Mouse (Mus musculus): Measurements from ENCODE around the gene Tmod1.

Tmod1 gene

DNA sequence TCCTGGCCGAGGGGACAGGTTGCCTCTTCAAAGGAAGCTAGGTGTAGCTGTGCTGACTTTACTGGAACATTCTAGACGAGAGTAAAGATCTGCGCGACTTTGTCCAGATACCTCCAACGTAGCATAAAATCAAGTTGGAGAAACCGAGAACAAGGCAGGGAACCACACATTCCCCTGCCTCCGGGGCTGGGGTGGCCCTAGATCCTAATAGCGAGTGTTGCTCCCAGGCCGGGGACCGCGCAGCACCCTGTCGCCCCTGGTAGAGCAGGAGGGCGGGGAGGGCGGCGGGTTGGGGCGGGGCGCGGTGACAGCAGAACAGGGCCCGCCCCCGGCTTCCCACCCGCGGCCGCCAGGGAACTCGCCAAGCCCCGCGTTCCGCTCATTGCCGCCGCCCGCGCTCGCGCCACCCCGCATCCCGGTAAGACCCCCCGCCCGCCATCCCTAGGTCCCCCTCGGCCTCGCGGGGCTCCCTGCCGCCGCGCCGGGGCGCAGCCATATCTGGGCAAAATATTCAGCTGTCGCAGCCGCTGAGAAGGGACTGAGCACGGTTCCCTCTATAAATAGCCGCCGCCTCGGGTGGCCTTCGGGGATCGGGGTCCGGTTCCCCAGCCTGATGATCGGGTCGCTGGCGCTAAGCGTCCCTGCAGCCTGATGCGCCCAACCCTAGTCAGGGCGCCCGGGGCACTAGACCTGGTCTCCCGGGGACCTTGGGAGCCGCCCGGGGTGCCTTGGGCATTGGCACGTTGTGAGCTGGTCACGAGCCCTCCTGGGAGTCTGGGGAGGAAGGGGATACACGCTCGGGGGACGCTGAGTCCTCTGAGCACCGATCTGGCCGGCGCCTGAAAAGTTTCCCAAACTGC is at the start of gene Tmod1:
Tmod1 (plus strand) TSS at position 44 of the 860 bp plus-strand sequence.
- peak in 1 of 2 experiments; percentile 26 for DNase-seq

DNA sequence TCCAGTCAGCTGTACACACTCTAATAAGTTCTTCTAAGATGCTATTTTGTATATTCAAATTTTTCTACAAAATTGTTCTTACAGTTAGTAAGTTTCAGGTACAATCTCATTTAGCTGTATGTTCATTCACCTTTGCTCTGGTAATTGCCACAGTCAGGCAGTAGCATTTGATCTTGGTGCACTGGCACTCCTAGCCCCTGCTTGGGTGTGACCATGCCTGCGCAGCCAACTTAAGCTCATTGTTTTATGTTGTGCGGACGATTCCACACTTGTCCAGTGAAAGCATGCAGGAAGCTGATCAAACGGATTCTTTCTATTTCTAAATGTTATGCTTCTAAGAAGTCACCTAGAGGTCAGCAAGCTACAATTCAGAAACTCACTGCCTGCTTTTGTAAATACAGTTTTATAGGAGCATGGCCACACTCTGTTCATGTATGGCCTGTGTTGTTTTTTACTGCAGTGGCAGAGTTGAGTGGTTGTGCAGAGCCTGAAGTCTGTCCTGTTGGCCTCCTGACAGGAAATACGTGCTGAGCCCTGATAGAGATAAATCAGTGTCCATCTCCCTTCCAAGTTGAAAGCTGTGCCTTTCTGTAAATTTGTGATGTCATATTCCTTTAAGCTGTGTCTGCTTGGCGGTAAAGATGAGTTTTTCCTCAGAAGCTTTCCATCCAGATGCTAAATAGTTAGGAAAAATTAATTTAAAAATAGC is 48.2 kb upstream of the Tmod1 start:
- DNase-seq, result no peak

DNA sequence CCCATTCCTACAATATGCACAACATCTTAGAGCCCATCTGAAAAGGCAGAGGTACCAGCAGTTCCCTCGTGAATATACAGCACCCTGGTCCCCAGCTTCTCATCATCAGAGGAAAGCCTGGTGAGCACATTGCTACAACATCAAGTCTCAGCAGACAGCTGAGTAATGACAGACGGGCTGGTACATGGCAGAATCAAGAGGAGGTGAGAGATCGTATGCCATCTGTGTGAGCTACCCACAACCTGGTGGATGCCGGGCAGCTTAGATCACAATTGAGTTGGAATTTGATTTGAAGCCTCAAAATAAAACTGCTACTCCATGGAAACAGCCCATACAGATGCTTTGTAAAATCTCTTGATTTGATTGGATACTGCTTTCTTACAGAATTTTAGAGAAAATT is 40.2 kb upstream of the Tmod1 start:
- no peak for DNase-seq

DNA sequence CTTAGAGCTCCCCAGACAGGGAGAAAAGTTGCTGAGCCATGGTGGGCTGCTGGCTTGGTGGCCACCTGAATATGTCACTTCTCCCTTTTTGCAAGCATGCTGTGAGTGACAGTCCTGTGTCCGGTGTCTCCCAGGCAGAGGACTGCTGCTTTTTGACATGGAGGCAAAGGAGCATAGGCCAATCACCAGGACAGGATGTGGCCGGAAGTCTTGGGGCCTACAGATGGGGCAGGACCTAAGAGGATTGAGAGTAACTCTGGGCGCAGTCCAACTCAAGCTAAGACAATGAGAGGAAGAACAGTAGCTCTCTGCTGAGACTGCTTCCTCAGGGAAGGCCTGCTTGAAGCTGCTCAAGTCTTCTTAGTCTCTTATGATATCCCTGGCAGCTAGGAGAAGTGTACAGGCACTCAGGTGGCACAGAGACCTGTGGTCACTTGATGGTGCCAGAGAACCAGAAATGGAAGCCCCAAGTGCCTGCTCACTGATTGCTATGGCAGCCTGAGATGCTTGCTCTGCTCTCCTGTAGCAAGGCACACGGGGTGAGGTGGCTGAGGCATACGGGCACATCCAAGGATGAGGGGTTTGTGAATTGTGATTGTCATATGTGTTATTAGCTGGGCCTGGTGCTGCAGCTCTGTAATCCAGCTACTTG is 30.5 kb upstream of the Tmod1 start:
- DNase-seq, result no peak

DNA sequence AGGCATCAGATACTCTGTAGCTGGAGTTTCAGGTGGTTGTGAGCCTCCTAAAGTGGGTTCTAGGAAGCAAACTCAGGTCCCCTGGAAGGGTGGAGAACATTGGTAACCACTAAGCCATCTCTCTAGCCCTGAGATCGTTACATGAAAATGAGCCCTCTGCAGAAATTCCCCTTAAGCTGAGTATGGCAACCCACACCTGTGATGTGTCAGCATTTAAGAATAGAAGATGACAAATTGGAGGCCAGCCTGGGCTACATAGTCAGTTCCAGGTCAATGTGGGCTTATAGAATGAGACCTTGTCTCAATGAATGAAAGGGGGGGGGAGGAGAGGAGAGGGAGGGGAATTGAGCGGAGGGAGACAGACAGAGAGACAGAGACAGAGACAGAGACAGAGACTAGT is 27.0 kb upstream of the Tmod1 start:
- DNase-seq, result no peak

DNA sequence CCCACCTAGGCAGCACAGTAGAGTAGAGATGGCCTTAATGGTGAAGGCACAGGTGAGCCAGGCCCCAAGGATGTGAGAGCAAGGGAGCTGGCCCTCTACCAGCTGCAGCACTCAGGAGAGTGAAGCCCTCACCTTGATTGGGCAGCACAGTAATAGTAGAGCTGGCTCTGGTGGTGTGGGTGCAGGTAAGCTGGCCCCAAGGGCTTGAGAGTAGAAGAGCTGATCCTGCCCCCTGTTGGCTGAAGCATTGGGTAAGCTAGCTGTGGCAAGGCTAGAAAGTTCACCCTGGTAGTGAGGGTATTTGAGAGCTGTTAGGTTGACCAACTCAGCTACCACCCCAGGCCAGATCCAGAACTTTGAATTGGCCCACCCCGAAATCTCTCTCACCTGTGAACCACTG is 23.1 kb upstream of the Tmod1 start:
- no peak for DNase-seq

DNA sequence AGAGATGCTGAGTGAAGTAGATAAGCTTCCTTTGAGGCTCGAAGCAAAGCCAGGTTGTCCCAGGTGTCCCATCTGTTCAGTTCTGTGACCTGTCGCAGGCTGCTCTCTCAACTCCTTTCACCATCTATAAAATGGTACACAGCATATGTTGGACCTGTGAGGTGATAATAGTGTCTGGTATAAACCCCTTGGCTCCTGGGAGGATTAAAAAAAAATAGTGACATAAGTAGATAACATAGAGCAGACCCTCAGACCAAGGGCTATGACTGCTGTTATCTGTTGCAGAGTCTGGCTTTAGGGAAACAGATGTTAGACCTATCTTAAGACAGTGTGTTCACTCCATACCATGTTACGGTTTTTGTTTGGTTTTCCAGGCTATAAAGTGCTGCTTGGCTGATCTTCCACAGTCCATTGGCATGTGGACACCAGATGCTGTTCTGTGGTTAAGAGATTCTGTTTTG is 15.7 kb upstream of the Tmod1 start:
- DNase-seq, result no peak

DNA sequence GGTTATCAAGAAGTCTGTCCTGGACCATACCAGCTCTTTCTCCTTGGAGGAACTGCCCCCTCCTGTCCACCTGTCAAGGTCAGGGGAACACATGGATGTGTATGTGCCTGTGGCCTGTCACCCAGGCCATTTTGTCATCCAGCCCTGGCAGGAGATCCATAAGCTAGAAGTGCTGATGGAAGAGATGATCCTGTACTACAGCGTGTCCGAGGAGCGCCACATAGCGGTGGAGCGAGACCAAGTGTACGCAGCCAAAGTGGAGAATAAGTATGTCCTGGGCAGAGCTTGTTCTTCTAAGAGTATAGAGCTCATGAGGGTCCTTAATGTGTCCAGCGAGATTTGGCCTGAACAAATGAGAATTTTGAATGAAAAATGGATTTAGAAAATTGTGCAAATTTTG is 12.8 kb upstream of the Tmod1 start:
- DNase-seq, result peak in 1 of 2 experiments; percentile 38

DNA sequence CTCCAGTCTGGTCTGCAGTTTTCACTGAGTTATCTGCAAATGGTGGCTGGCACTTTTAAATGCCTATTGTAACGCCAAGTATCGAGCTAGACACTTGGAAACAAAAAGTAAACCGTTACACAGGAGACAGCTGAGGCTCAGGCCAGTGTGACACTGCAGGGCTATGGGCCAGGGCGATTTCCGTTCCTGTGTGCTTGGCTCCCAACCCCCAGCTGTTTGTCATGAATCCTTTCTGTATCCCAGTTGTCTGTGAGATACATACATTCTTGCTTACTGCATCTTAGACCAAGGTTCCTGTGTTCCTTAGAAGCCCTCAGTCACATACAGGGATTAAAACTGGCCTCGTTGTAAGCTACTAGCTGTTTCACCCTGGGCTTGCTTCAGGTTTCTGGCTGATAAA is 10.5 kb upstream of the Tmod1 start:
- DNase-seq, result no peak

DNA sequence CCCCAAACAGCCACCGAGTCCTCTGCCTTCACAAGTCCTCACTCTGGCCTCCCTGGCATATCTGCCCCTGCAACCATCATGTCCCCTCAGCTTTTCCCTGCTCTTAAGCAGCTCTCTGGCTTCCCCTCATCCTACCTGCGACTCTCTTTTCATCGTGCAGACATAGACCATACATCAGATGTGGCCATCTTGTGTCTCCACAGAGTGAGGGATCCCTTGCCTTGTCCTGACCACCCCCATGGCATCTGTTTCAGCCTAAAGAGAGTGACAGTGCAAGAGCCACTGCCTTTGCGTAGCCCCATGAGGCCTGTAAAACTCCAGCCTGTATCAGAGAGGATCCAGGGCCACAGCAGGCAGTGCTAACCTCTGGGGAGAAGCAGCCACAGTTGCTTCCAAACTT is 10.0 kb upstream of the Tmod1 start:
- no peak for DNase-seq

DNA sequence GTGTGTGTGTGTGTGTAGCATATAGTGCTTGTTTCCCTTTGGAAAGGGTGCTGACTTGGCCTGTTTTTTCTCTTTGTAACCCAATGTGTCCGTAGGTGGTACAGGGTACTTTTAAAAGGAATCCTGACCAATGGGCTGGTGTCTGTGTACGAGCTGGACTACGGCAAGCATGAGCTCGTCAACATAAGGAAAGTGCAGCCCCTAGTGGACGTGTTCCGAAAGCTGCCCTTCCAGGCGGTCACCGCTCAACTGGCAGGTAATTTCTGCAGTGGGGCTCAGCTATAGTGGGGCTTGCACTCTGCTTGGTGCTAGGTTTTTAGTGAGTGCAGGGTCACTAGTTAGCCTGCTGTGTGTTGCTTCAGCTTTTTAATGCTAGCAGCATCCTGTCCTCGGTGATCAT is 9.2 kb upstream of the Tmod1 start:
- DNase-seq, result peak in 1 of 2 experiments; percentile 27

DNA sequence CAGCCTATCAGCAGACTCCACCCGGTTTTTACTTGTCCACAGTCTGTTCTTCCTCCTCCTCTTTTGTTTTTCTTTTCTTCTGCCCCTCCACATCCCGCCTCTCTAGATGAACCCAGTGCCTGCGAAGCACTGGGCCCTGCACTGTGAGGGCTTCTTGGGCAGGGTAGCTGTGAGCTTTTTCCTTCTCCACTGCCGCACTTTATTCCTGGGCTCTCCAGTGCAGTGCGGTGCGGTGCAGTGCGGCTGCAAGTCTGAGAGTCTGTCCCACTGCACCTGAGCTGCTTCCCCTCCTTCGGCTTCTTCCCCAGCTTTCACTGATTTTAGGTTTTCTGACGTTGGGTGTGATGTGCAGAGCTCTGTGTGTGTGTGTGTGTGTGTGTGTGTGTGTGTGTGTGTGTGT is 6.3 kb upstream of the Tmod1 start:
- DNase-seq, result no peak

DNA sequence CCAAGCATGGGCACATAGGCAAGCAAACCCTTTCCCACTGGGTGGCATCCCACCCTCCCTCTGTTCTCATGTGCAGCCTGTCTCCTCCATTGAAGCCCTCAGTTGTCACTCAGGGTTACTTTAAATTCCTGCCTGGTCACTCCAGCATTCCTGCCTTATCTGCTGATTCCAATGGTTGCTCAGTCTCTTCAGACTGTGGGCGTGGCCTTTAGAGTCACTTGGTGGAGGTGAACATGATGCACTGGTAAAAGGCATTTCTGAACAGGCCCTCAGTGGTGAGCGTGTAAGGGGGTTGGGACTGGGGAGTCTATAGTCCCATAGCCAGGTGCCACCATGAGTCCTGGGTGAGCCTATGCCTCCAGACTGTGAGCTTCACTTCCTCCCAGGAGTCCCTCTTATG is 5.5 kb upstream of the Tmod1 start:
- no peak for DNase-seq

DNA sequence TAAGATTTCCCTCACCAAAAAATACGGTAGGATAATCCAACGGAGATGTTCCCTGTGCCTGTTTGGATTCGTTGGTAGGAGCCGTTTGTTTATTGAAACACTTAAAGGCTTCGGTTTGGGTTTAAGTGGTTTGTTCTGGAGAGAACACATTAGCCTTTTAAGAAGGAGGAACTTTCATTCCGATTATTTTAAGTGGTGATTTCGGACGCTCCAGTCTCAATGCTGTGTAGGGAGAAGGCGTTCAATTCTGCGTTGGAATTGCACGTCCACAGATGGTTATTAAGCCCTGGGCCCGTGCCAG is 194 bp upstream of the Tmod1 start:
- DNase-seq, result no peak

DNA sequence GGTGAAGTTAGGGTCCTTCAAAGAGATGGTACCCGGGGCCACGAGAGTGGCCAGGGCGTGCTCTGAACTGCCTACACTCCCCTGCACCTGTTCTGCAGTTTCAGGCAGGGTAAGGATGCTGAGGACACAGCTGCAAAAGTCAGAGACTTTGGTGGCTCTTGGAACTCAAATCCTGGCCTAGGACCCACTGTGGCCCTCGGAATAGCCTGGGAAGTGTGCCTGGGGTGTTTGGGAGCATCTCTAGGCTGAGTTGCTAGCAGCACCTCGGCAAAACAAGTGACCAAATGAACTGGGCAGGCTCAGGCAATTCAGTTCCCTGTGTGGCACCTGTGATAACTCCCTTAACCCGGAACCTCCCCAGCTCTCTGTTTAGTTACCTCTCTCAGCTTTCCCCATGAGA is 1.2 kb downstream of the Tmod1 start:
- DNase-seq, result no peak

DNA sequence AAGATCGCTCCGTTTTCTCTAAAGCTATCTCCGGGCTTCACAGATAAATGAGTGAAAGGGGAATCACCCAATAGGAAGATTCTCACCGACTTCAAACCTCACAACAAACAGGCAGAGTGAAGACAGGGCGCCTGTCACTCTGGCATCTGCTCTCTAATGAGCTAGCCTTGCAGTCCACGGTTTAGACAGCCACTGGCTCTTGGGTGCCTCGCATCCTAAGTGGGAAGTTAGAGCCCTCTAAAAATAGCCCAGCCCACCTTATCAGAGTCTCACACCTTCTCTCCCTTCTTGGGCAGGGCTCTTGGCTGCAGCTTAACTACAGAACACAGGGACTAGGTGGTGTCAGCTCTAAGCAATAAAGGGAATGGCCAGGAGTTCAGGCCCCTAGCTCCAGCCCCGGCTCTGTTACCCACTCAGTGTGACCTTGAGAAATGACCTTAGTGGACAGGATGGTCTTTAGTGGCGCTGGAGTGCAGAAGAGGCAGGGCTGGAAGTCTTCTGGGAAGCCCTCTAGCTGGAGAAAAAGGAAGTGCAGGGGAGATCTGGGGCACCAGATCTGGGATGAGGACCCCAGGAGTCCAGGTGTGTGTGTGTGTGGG is 2.0 kb downstream of the Tmod1 start:
- DNase-seq, result peak in 1 of 2 experiments; percentile 8

DNA sequence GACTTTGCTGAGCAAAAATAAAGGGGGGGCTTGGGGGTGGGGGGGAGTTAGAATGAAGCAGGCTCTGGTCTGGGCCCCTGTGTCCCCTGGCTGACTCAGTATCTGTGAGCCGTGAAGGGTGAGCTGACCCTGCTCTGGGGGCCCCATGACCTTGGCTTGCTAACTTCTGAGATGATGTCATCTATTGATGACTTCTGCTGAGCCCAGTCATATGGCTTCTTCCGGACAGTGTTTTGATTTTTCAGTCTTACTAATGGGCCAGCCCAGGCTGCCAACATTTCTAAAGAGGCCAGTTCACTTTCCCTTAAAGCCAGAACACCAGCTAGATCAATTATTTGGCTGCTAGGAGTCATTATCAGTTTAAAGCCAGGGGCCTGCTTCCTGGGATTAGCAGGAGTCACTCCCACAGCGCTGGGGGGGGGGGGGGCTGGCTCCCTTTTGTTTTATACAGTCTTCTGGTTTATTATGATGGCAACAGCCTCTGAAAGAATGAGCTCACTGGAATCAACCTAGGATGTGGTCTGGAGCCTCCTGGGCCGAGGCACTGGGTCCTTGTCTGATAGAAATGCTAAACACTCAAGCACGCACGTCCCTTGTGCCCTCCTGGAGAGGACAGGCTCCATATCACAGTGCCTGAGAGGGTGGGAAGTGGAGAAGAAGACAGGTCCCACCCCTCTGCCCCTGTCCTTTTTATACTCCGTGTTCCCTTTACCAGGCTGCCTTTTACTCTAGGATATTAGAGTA is 3.2 kb downstream of the Tmod1 start:
- DNase-seq, result no peak

DNA sequence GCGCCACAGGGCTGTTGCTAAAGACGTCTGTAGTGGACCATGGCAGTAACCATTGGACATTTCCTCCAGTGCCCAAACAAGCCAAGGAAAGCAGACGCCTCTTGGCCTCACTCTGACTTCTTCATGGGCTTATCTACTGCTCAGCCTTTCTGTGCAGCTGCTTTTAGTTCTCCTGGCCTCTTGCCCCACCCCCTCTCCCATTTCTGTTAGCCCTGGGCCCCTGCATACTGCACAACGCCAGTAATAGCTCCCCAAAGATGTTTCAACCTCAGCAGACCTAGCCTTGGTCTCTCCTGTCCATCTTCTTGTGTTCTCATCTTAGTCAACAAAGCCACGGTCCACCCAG is 3.7 kb downstream of the Tmod1 start:
- no peak for DNase-seq

DNA sequence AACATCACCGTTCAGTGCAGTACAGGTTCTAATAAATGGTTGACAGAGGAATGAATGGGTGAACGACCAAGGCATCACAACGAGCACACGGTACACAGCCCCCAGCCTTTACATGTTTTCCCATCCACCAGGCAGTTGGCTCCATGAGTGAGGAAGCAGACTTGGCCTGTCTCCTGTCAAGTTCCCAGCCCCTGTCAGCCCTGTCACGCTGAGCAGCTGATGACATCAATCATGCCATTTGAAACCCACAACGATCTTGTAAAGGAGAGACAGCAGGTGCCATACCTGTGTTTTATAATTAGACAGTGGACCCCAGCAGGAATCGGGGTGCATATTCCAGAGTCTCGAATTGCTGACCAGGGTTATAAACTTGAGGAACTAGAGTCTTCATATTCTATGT is 4.6 kb downstream of the Tmod1 start:
- no peak for DNase-seq

DNA sequence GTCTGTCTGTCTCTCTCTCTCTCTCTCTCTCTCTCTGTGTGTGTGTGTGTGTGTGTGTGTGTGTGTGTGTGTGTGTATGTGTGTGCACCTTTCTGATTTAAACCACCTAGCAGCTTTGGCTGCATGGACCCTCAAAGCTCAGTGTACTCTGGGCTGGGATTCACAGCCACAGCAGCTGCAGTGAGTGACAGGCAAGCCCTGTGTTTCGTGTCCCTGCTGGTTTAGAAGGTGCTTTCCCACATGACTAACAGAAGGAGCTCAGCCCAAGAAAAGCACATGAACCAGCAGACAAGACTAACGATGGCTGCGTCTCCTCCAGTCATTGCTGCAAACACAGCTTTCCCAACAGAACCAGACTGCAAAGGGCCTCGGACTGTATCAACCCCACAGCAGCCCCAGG is 9.2 kb downstream of the Tmod1 start:
- DNase-seq, result no peak

DNA sequence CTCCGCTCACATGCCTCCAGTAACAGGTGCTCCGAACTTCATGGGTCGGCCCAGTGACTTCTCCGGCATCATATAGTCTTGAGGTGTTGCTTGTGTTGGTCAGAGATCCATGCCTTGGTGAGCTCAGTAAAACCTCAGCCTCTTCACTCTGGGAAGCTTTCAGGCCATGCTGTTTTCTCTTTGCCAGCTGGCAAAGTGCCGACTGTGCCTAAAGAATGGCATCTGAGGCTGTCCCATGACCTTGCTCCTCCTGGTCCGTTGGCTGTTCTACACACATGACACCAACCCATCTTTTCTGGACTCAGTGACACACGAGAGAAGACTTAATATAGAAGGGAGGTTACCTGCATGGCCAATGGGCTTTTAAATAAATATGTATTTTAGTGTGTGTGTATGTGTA is 9.7 kb downstream of the Tmod1 start:
- no peak for DNase-seq

DNA sequence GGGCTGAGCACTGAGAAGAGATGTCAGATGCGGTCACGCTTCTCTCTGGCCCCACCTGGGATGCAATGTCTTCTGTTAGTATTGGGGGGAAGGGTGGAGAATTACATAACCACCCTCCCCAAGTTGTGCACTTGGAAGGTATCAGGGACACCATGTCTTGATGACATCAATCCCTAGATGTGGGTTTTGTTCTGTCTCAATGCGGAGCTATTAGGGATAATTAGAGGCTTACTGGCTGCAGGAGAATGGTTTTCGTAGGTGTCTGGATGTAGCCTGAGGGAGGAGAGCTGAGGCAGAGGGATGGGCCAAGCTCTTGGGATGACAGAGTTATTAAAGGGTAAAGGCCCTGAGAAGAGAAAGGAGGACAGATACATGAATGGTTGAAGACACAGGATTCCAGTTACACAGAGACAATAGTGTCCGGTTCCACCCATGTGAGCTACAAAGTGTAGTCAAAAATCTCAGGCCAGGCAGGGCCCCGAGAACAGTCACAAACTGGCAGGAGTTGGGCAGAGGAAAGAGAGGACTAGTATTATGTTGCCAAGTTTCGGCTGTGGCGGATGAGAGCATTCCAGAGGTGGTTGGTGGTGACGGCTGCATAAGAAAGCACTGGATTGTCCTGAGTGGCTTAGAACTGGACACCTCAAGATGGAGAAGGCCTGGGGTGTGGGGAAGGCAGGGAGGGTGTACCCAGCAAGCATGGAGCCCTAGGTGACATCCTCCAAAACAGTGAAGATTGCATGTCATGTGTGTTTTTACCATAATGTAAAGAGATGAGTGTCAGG is 14.8 kb downstream of the Tmod1 start:
- DNase-seq, result no peak
